Comparison of ENCODE assay signal across 26 mouse cellular contexts in the genomic region with DNA sequence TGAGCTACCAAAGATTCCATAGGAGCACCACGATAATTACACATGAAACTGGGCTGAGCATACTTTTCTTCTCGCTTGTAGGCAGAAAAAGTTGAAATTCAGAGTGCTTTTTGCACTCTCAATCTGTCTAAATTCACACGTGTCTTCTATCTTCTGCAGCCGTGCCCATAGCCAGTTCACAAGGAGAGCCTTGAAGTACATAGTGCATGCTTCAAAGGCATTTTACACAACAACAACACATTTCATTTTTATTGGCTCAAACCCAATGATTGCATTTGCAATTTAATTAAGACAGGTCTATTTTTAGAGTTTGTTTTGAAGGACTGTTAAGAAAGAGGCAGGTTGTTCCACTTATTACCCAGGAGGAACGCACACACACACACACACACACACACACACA.
A peak's percentile ranks its signal among the peaks of the same experiment; 100 is the strongest.
DNase-seq lines count a peak whose midpoint lies in the region; ATAC-seq and TF ChIP-seq lines count a peak whose summit lies in the region.
"Had no signal": no experiment of that assay in that cellular context is flagged by ENCODE, and none has a peak within 500 bp of the region (broad histone marks: within the 10 kb centered on the region; RNA-seq: fewer than 3 reads in every experiment).

No protein-coding gene starts in this region.

- H3K36me3 ChIP-seq in forebrain, embryonic 15.5 days = no peaks in the 10 kb centered on the region
- no peaks in the 10 kb centered on the region for H3K36me3 ChIP-seq in forebrain, embryonic 11.5 days (ENCODE audit: control insufficient read depth, insufficient read depth, low read length)
- no peaks in the 10 kb centered on the region for H3K36me3 ChIP-seq in forebrain, postnatal 0 days (ENCODE audit: insufficient read depth)
- H3K36me3 ChIP-seq: embryonic facial prominence, embryonic 12.5 days; embryonic facial prominence, embryonic 15.5 days; heart, embryonic 10.5 days; heart, embryonic 13.5 days had no signal

- DNase-seq in forebrain, embryonic 11.5 days (ENCODE audit: low spot score) = no peak
- peak; percentile 4 for DNase-seq in brain, adult 2 months (ENCODE audit: low read depth, low spot score)
- DNase-seq in brain, embryonic 14.5 days (ENCODE audit: low read depth) = peak; percentile 53
- DNase-seq in forebrain, postnatal 0 days = peak; percentile 49
- no peak for DNase-seq in thymus, postnatal 14 days
- DNase-seq: adrenal gland, adult 2 months; adrenal gland, postnatal 14 days; cerebellum, adult 11 months; cerebellum, adult 2 months; cerebellum, adult 9-11 months; cerebellum, postnatal 25 days; gastrocnemius, postnatal 25 days; heart, adult 2 months; heart, postnatal 14 days; heart, postnatal 4 days; kidney, adult 18-20 months had no signal

- 56% methylated on average over 5 of the region's 5 CpGs for WGBS in forebrain, embryonic 15.5 days
- WGBS in forebrain, embryonic 11.5 days = 82% methylated on average over 5 of the region's 5 CpGs
- WGBS in forebrain, postnatal 0 days = 44% methylated on average over 5 of the region's 5 CpGs

- H3K4me1 ChIP-seq in forebrain, embryonic 15.5 days = peaks cover 10% of the 10 kb centered on the region
- H3K4me1 ChIP-seq in forebrain, embryonic 11.5 days (replicated peaks; ENCODE audit: control insufficient read depth, insufficient read depth, low read length) = no peaks in the 10 kb centered on the region
- H3K4me1 ChIP-seq in forebrain, postnatal 0 days (ENCODE audit: insufficient read depth) = no peaks in the 10 kb centered on the region
- H3K4me1 ChIP-seq: embryonic facial prominence, embryonic 12.5 days; embryonic facial prominence, embryonic 15.5 days; heart, embryonic 10.5 days; heart, embryonic 13.5 days had no signal

- no peak overlapping the region for H3K27ac ChIP-seq in forebrain, embryonic 15.5 days (replicated peaks)
- no peak overlapping the region for H3K27ac ChIP-seq in forebrain, embryonic 11.5 days (ENCODE audit: low read depth, low read length)
- H3K27ac ChIP-seq in forebrain, postnatal 0 days (ENCODE audit: low read depth, low read length) = no peak overlapping the region
- H3K27ac ChIP-seq: embryonic facial prominence, embryonic 12.5 days; embryonic facial prominence, embryonic 15.5 days; heart, adult 2 months; heart, embryonic 10.5 days; heart, embryonic 13.5 days; hindbrain, embryonic 14.5 days; hindbrain, postnatal 0 days had no signal

- no peaks in the 10 kb centered on the region for H3K9me3 ChIP-seq in forebrain, embryonic 15.5 days
- H3K9me3 ChIP-seq in forebrain, embryonic 11.5 days (ENCODE audit: control insufficient read depth, low read length) = no peaks in the 10 kb centered on the region
- H3K9me3 ChIP-seq in forebrain, postnatal 0 days (ENCODE audit: low read length) = no peaks in the 10 kb centered on the region
- H3K9me3 ChIP-seq: embryonic facial prominence, embryonic 12.5 days; embryonic facial prominence, embryonic 15.5 days; heart, embryonic 10.5 days; heart, embryonic 13.5 days had no signal

- H3K27me3 ChIP-seq in forebrain, embryonic 15.5 days = no peaks in the 10 kb centered on the region
- H3K27me3 ChIP-seq in forebrain, embryonic 11.5 days (ENCODE audit: control insufficient read depth, insufficient read depth, low read length) = no peaks in the 10 kb centered on the region
- H3K27me3 ChIP-seq in forebrain, postnatal 0 days (ENCODE audit: insufficient read depth, low read length) = no peaks in the 10 kb centered on the region
- H3K27me3 ChIP-seq: embryonic facial prominence, embryonic 12.5 days; embryonic facial prominence, embryonic 15.5 days; heart, embryonic 13.5 days had no signal

- H3K9ac ChIP-seq in forebrain, embryonic 15.5 days (replicated peaks) = no peak overlapping the region
- no peak overlapping the region for H3K9ac ChIP-seq in forebrain, embryonic 11.5 days (ENCODE audit: low read length)
- H3K9ac ChIP-seq in forebrain, postnatal 0 days = no peak overlapping the region
- H3K9ac ChIP-seq: embryonic facial prominence, embryonic 12.5 days; embryonic facial prominence, embryonic 15.5 days; heart, embryonic 13.5 days; hindbrain, embryonic 14.5 days had no signal

- no peak for TF ChIP-seq POLR2A in brain, embryonic 14.5 days (IDR thresholded peaks at IDR 0.05; ENCODE audit: borderline replicate concordance, extremely low read depth, insufficient read depth, insufficient read length, poor library complexity, severe bottlenecking)

- peak; percentile 57 for ATAC-seq in forebrain, embryonic 15.5 days (replicated peaks)
- no peak for ATAC-seq in forebrain, embryonic 11.5 days (replicated peaks; ENCODE audit: low FRiP score)
- peak; percentile 73 for ATAC-seq in forebrain, postnatal 0 days
- ATAC-seq: CD4-positive, CD25-positive, alpha-beta regulatory T cell, adult 4 months; hindbrain, postnatal 0 days; inflammation-experienced regulatory T-cells, adult 6 months; intestine, embryonic 16.5 days had no signal

- TF ChIP-seq CTCF in brain, embryonic 14.5 days (IDR thresholded peaks at IDR 0.05; ENCODE audit: borderline replicate concordance, extremely low read depth, insufficient read depth, insufficient read length) = no peak
- TF ChIP-seq CTCF in forebrain, postnatal 0 days (IDR thresholded peaks at IDR 0.05; ENCODE audit: low read depth) = no peak

- no peak overlapping the region for H3K4me3 ChIP-seq in forebrain, embryonic 15.5 days
- no peak overlapping the region for H3K4me3 ChIP-seq in forebrain, embryonic 11.5 days (ENCODE audit: low read depth, low read length)
- H3K4me3 ChIP-seq in forebrain, postnatal 0 days (ENCODE audit: low read depth, low read length) = no peak overlapping the region
- H3K4me3 ChIP-seq: embryonic facial prominence, embryonic 12.5 days; embryonic facial prominence, embryonic 15.5 days; heart, adult 2 months; heart, embryonic 10.5 days; heart, embryonic 13.5 days had no signal

- no peak overlapping the region for H3K4me2 ChIP-seq in forebrain, embryonic 15.5 days (replicated peaks)
- no peak overlapping the region for H3K4me2 ChIP-seq in forebrain, embryonic 11.5 days (ENCODE audit: low read depth, low read length, severe bottlenecking)
- H3K4me2 ChIP-seq in forebrain, postnatal 0 days (ENCODE audit: low read depth) = no peak overlapping the region
- H3K4me2 ChIP-seq: embryonic facial prominence, embryonic 12.5 days; embryonic facial prominence, embryonic 15.5 days; heart, embryonic 13.5 days; hindbrain, embryonic 14.5 days had no signal

Comparison
In these comparisons a context has a peak if more than half of its experiments do, and no peak if none do; other contexts are left out.
1. DNase-seq: peak in brain, adult 2 months (single experiment), brain, embryonic 14.5 days (single experiment) and forebrain, postnatal 0 days (single experiment); none in forebrain, embryonic 11.5 days (single experiment) and thymus, postnatal 14 days (single experiment).